Mouse (Mus musculus) urinary bladder, postnatal 36 days (tissue): Measurements from ENCODE around the gene Naxe.

ENCODE experiments used
- DNase-seq, 2 experiments: peaks; one replicate each; pipeline ENCODE4 v3.0.0; 2022; ENCODE audit warnings: low spot score in 2 of 2, mixed read lengths in 1 of 2

Gene Naxe

GRCm38 (mm10) chr3:88057030-88057429 lies 1.3 kb downstream of the Naxe start:
- no peak for DNase-seq

GRCm38 (mm10) chr3:88049532-88049931 lies 8.8 kb downstream of the Naxe start:
- no peak for DNase-seq

DNA sequence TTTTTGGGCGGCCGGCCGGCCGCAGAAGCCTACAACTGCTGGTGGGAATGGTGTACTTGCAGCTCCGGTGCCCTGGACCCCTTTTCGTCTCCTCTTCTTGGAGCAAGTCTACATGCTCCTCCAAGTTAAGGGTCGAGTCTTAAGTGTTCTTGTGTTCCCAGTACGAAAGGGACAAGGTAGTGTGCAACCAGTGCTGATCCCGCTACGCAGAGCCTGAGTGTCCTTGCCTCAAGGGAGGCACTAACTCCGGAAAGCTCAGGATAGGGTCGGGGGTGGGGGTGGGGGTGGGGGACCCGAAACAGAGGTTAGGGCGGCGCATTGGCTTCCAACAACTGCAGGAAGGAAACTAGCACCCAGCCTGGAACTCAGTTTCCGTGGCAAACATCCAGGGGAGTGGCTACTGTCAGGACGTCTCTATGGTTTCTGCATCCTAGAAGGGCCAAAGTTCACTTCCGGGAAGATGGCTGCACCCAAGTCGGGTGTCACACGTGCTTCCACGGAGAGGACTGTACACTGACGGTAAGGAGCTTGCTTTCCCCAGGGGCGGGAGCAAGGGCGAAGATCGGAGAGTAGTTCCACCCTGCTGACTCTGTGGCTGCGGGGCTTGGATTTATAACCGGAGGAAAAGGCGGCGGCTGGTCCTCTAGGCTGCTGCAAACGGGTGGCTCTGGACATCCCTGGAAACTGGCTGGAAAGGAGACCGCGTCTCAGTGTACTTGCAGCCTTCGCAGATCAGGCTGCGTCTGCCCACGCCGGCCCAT lies 15.5 kb downstream of the Naxe start, which contains the start of gene Gpatch4:
Gpatch4 (plus strand) TSS at position 448 of the 761 bp plus-strand sequence.
- DNase-seq, result peak; percentile 76 to 83

DNA sequence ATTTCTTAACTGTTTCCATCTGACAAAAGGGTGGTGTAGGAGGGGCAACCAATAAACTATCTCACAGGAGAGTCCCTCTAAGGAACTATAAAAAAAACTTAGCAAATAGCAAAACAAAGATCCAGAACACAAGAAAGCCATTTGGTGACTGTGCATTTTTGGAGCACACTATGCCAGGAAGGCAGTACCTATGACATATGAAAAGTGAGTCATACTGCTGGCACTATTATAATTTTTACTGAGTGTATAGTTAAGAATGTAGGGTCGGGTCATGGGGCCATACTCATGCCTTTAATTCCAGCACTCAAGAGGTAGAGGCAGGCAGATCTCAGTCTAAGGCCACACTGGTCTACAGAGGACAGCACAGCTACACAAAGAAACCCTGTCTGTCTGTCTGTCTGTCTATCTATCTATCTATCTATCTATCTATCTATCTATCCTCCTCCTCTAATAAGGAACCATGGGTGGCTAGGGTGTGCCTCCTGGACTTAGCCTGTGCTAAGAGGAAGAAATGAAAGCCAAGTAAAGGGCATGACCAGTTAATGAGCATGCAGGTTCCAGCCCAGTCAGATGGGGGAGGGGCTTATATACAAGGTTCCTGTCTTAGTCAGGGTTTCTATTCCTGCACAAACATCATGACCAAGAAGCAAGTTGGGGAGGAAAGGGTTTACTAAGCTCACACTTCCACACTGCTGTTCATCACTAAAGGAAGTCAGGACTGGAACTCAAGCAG lies 22.6 kb downstream of the Naxe start:
- no peak for DNase-seq

DNA sequence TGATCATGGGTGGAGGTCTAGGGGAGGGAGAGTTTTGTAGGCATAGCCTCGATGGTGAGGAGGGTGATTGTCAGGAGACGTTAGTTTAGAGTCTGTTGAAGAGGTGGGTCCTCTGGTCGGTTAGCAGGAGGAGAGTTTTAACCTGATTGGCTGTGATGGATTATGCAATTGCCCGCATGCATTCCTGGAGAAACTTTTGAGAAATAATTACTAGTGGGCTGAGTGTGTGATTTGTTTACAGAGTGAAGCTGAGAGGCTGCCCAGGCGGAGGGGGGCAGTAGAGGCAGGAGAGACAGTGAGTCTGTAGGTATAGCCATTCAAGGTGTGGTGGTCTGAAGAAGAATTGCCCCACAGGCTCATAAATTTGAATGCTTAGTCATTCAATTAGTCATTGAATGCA lies 24.8 kb downstream of the Naxe start:
- DNase-seq, result no peak

DNA sequence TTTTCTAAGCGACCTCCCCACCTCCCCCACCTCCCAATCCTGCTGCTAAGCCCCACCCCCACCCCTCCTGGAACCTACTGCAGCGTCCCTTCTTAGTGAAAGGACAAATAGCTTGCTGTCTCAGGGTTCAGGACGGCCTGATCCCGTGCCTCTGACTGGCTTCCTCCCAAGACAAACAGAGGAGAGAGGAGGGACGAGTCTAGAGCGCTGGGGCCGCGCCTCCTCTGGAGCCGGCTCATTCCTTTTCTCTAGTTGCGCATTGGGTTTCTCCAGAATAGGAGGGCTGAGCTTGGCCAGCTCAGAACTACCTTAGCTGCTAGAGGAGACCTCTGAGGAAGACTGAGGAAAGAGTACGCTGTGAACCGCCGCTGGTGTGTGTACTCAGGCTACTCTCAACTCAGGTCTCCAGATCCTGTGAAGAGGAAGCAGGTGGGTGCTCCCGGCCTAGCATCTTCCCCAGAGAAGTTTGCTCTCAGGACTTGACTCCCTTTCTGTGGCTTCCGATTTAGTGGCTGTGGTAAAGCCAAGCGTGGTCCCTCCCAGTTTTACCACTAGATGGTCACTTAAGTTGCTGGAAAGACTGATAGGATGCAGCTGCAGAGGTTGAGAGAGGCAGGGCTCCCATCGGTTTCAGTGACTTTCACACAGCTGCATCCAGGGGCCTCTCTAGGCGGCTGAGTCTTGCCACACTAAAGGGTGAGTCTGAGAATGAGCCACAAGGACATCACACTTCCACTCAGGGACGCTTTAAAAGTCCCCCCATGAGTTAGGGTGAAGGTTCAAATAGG lies 27.5 kb downstream of the Naxe start:
- peak; percentile 28 to 48 for DNase-seq

GRCm38 (mm10) chr3:88027434-88028186 lies 30.7 kb downstream of the Naxe start, which contains the start of gene Hapln2:
TSS of gene Hapln2 (minus strand) at chr3:88027583.
- no peak for DNase-seq

- no peak for DNase-seq
Measured at GRCm38 (mm10) chr3:88026823-88027222, 31.5 kb downstream of the Naxe start.

- no peak for DNase-seq
Measured at GRCm38 (mm10) chr3:88023192-88024074, 34.9 kb downstream of the Naxe start.

- DNase-seq, result peak; percentile 83 to 92
Measured at GRCm38 (mm10) chr3:88022322-88023191, 35.7 kb downstream of the Naxe start.

- no peak for DNase-seq
Measured at GRCm38 (mm10) chr3:88010634-88011265, 47.5 kb downstream of the Naxe start.
